Mouse (Mus musculus) hematopoietic multipotent progenitor cell, adult 10-12 weeks (in vitro differentiated cells): ENCODE results near the gene Trat1. TPM values are rescaled to one million over a fixed set of nuclear protein-coding genes. Genes with fewer than 3 reads are reported as not detected.

ENCODE experiments used
- polyA plus RNA-seq: library from polyadenylated mRNA; stranded (reverse); fragments of >175 nt; gene quantifications from 2 replicates; pipeline ENCODE4 v1.2.3, GENCODE M21; 2012; ENCODE audit warnings: low replicate concordance

Gene Trat1
- 0.73 and 0.90 TPM in 2 replicates for polyA plus RNA-seq

GRCm38 (mm10) chr16:48771971-48772445, at the start of gene Trat1:
Gene Trat1, minus strand, starts transcription at chr16:48772021.

GRCm38 (mm10) chr16:48816695-48817094, 44.9 kb upstream of the Trat1 start, which contains the start of gene Retnlb:
Gene Retnlb, plus strand, starts transcription at chr16:48816856.

Other genes starting within 250 kb of the Trat1 start
- not detected in 2 replicates for gene Retnlb, start 44.8 kb upstream of the Trat1 start, polyA plus RNA-seq
- 0.30 and 0.53 TPM in 2 replicates for gene Retnla, start 70.5 kb upstream of the Trat1 start, polyA plus RNA-seq
- gene Retnlg, start 100.6 kb upstream of the Trat1 start, polyA plus RNA-seq = 8.8 and 10.4 TPM in 2 replicates
- 3.3 and 6.3 TPM in 2 replicates for gene Dzip3, start 222.1 kb upstream of the Trat1 start, polyA plus RNA-seq
- 0.14 and 1.2 TPM in 2 replicates for gene Cip2a, start 222.2 kb upstream of the Trat1 start, polyA plus RNA-seq